Mouse (Mus musculus) intestine, embryonic 16.5 days (tissue): ENCODE data around the gene 4930455H04Rik. TPM values are rescaled to one million over a fixed set of nuclear protein-coding genes. Genes with fewer than 3 reads are reported as not detected.

Experiments
- ATAC-seq: fragments of 200-750 bp; cut with Nextera tagmentation; 2 replicates; pipeline ENCODE4 v1.8.0; 2017; ENCODE audit warnings: moderate TSS enrichment, moderate library complexity
- H3K27ac ChIP-seq: fragments of 300-500 bp; sonication (generic); 2 replicates; pipeline ENCODE4 v1.5.1; 2014; ENCODE audit warnings: mild to moderate bottlenecking, low read length
- H3K27me3 ChIP-seq: fragments of 300-500 bp; sonication (generic); replicated peaks from 2 replicates; pipeline ENCODE4 v1.6.1; 2014; ENCODE audit warnings: low read length, control low read depth, mixed read lengths; ENCODE audit not compliant: control insufficient read depth, insufficient read depth
- H3K36me3 ChIP-seq: fragments of 300-500 bp; sonication (generic); 2 replicates; pipeline ENCODE4 v1.6.1; 2014; ENCODE audit warnings: low read length, control low read depth; ENCODE audit not compliant: control insufficient read depth, insufficient read depth
- H3K4me1 ChIP-seq: fragments of 300-500 bp; sonication (generic); 2 replicates; pipeline ENCODE4 v1.6.1; 2014; ENCODE audit warnings: low read length, control low read depth, mixed read lengths; ENCODE audit not compliant: control insufficient read depth, insufficient read depth
- H3K4me2 ChIP-seq: fragments of 300-500 bp; sonication (generic); 2 replicates; pipeline ENCODE4 v1.6.1; 2014; ENCODE audit warnings: low read depth, low read length, control low read depth
- H3K4me3 ChIP-seq: fragments of 300-500 bp; sonication (generic); 2 replicates; pipeline ENCODE4 v1.5.1; 2014; ENCODE audit warnings: mild to moderate bottlenecking, low read length
- H3K9ac ChIP-seq: fragments of 300-500 bp; sonication (generic); 2 replicates; pipeline ENCODE4 v1.6.1; 2014; ENCODE audit warnings: low read depth, low read length
- H3K9me3 ChIP-seq: fragments of 300-500 bp; sonication (generic); 2 replicates; pipeline ENCODE4 v1.6.1; 2016; ENCODE audit warnings: low read length, control low read depth; ENCODE audit not compliant: control insufficient read depth
- WGBS: fragments of 180-500 bp; shearing (Covaris S2); extraction: QIAGEN DNeasy Blood & Tissue Kit; methylation state at CpG from one replicate; pipeline ENCODE4 v1.1.7; 2014; 5-methylcytosine and 5-hydroxymethylcytosine counted together
- polyA plus RNA-seq: library from polyadenylated mRNA; unstranded; fragments of >200 nt; fragmentation: Nextera tagmentation; extraction: Ambion mirVana; gene quantifications from 2 replicates; pipeline ENCODE4 v1.2.1, GENCODE M21; 2015

4930455H04Rik gene
- not detected in 2 replicates for polyA plus RNA-seq

- Histone ChIP-seq H3K9ac (peak within 1 kb of the TSS; percentile 52), H3K36me3 (no peaks in the 10 kb centered on the region), H3K4me2 (peak within 1 kb of the TSS; percentile 51), H3K27me3 (no peaks in the 10 kb centered on the region), H3K4me3 (peak within 1 kb of the TSS; percentile 40), H3K4me1 (peaks cover 5% of the 10 kb centered on the region; the same call in 1 of the 2 replicates), H3K27ac (no peak within 1 kb of the TSS), H3K9me3 (no peaks in the 10 kb centered on the region)
- ATAC-seq = 0 out of 2 replicates have a peak, but pooled peaks have one; percentile 31
- 63% methylated on average over 4 of the region's 4 CpGs for WGBS
Measured at GRCm38 (mm10) chr3:116967967-116968366, at the start of gene 4930455H04Rik. TSS of gene 4930455H04Rik (plus strand) at chr3:116968267.

- Histone ChIP-seq H3K27ac (no peak overlapping the region), H3K4me2 (no peak overlapping the region), H3K9ac (no peak overlapping the region), H3K27me3 (no peaks in the 10 kb centered on the region), H3K9me3 (no peaks in the 10 kb centered on the region), H3K36me3 (no peaks in the 10 kb centered on the region), H3K4me1 (no peaks in the 10 kb centered on the region), H3K4me3 (no peak overlapping the region)
- no peak for ATAC-seq
- whole genome bisulfite sequencing = 87% methylated on average over 3 of the region's 3 CpGs
Measured at GRCm38 (mm10) chr3:116921535-116921934, 46.5 kb upstream of the 4930455H04Rik start.

- H3K4me3 ChIP-seq = no peak overlapping the region
- WGBS = 44% methylated on average over 12 of the region's 12 CpGs
- no peaks in the 10 kb centered on the region for H3K9me3 ChIP-seq
- H3K9ac ChIP-seq = no peak overlapping the region
- H3K27ac ChIP-seq = no peak overlapping the region
- H3K4me2 ChIP-seq = peak overlapping the region; percentile 28; the same call in 1 of the 2 replicates
- no peak for ATAC-seq
- H3K36me3 ChIP-seq = no peaks in the 10 kb centered on the region
- H3K27me3 ChIP-seq = no peaks in the 10 kb centered on the region
- no peaks in the 10 kb centered on the region for H3K4me1 ChIP-seq
Measured at GRCm38 (mm10) chr3:116923042-116923441, 45.0 kb upstream of the 4930455H04Rik start.

- 78% methylated on average over 4 of the region's 4 CpGs for WGBS
- Histone ChIP-seq H3K27me3 (no peaks in the 10 kb centered on the region), H3K4me3 (no peak overlapping the region), H3K27ac (no peak overlapping the region), H3K9me3 (no peaks in the 10 kb centered on the region), H3K4me2 (no peak overlapping the region), H3K4me1 (no peaks in the 10 kb centered on the region), H3K36me3 (no peaks in the 10 kb centered on the region), H3K9ac (no peak overlapping the region)
- no peak for ATAC-seq
Measured at GRCm38 (mm10) chr3:116928994-116929393, 39.1 kb upstream of the 4930455H04Rik start.

- Histone ChIP-seq H3K27me3 (no peaks in the 10 kb centered on the region), H3K27ac (no peak overlapping the region), H3K4me1 (no peaks in the 10 kb centered on the region), H3K9me3 (no peaks in the 10 kb centered on the region), H3K9ac (no peak overlapping the region), H3K4me2 (no peak overlapping the region), H3K4me3 (no peak overlapping the region), H3K36me3 (no peaks in the 10 kb centered on the region)
- WGBS = 55% methylated on average over 1 of the region's 1 CpGs
- ATAC-seq = no peak
Measured at GRCm38 (mm10) chr3:116933158-116933557, 34.9 kb upstream of the 4930455H04Rik start.

GRCm38 (mm10) chr3:116936934-116937691 lies 31.0 kb upstream of the 4930455H04Rik start:
- WGBS = 72% methylated on average over 4 of the region's 4 CpGs
- H3K9ac ChIP-seq = no peak overlapping the region
- no peak overlapping the region for H3K4me2 ChIP-seq
- no peaks in the 10 kb centered on the region for H3K27me3 ChIP-seq
- no peaks in the 10 kb centered on the region for H3K36me3 ChIP-seq
- no peaks in the 10 kb centered on the region for H3K9me3 ChIP-seq
- H3K27ac ChIP-seq = no peak overlapping the region
- H3K4me1 ChIP-seq = no peaks in the 10 kb centered on the region
- no peak overlapping the region for H3K4me3 ChIP-seq
- no peak for ATAC-seq

- 86% methylated on average over 10 of the region's 10 CpGs for WGBS
- no peaks in the 10 kb centered on the region for H3K4me1 ChIP-seq
- no peak overlapping the region for H3K4me3 ChIP-seq
- no peak overlapping the region for H3K4me2 ChIP-seq
- no peaks in the 10 kb centered on the region for H3K9me3 ChIP-seq
- H3K36me3 ChIP-seq = no peaks in the 10 kb centered on the region
- no peaks in the 10 kb centered on the region for H3K27me3 ChIP-seq
- no peak overlapping the region for H3K9ac ChIP-seq
- no peak for ATAC-seq
- H3K27ac ChIP-seq = no peak overlapping the region
Measured at GRCm38 (mm10) chr3:116940804-116941558, 27.1 kb upstream of the 4930455H04Rik start.

GRCm38 (mm10) chr3:116941559-116942117 lies 26.4 kb upstream of the 4930455H04Rik start:
- no peak overlapping the region for H3K4me2 ChIP-seq
- H3K36me3 ChIP-seq = no peaks in the 10 kb centered on the region
- H3K27me3 ChIP-seq = no peaks in the 10 kb centered on the region
- H3K4me3 ChIP-seq = no peak overlapping the region
- 95% methylated on average over 1 of the region's 1 CpGs for WGBS
- no peak for ATAC-seq
- H3K9me3 ChIP-seq = no peaks in the 10 kb centered on the region
- no peaks in the 10 kb centered on the region for H3K4me1 ChIP-seq
- no peak overlapping the region for H3K27ac ChIP-seq
- no peak overlapping the region for H3K9ac ChIP-seq

GRCm38 (mm10) chr3:116942751-116943150 lies 25.3 kb upstream of the 4930455H04Rik start:
- H3K9ac ChIP-seq = no peak overlapping the region
- no peaks in the 10 kb centered on the region for H3K36me3 ChIP-seq
- 62% methylated on average over 6 of the region's 6 CpGs for WGBS
- no peaks in the 10 kb centered on the region for H3K4me1 ChIP-seq
- H3K9me3 ChIP-seq = no peaks in the 10 kb centered on the region
- H3K4me2 ChIP-seq = no peak overlapping the region
- H3K4me3 ChIP-seq = no peak overlapping the region
- no peaks in the 10 kb centered on the region for H3K27me3 ChIP-seq
- H3K27ac ChIP-seq = no peak overlapping the region
- ATAC-seq = no peak
